Mouse (Mus musculus) intestine, postnatal 0 days (tissue): ENCODE measurements at regions not wholly inside any gene's neighbourhood (a gene's known extent, or its start where the extent isn't known, plus 50 kb on each side); places are given as distances from the start of the nearest gene placed in this dataset.

Experiments used
- ATAC-seq: fragments of 200-750 bp; cut with Nextera tagmentation; 2 replicates; pipeline ENCODE4 v1.8.0; 2017; ENCODE audit warnings: mild to moderate bottlenecking, moderate TSS enrichment, moderate library complexity
- H3K27ac ChIP-seq: fragments of 300-500 bp; sonication (generic); 2 replicates; pipeline ENCODE4 v1.5.1; 2014; ENCODE audit warnings: mild to moderate bottlenecking, low read depth, low read length, moderate library complexity
- H3K27me3 ChIP-seq: fragments of 300-500 bp; sonication (generic); replicated peaks from 2 replicates; pipeline ENCODE4 v1.6.1; 2014; ENCODE audit warnings: low read length, mixed read lengths; ENCODE audit not compliant: control insufficient read depth, insufficient read depth
- H3K36me3 ChIP-seq: fragments of 300-500 bp; sonication (generic); 2 replicates; pipeline ENCODE4 v1.6.1; 2014; ENCODE audit warnings: mild to moderate bottlenecking, moderate library complexity; ENCODE audit not compliant: control insufficient read depth, insufficient read depth
- H3K4me1 ChIP-seq: fragments of 300-500 bp; sonication (generic); replicated peaks from 2 replicates; pipeline ENCODE4 v1.6.1; 2014; ENCODE audit warnings: antibody characterized with exemption, low read length, mixed read lengths; ENCODE audit not compliant: control insufficient read depth, insufficient read depth
- H3K4me2 ChIP-seq: fragments of 300-500 bp; sonication (generic); replicated peaks from 2 replicates; pipeline ENCODE4 v1.6.1; 2014; ENCODE audit warnings: low read depth, mild to moderate bottlenecking, moderate library complexity
- H3K4me3 ChIP-seq: fragments of 300-500 bp; sonication (generic); 2 replicates; pipeline ENCODE4 v1.5.1; 2014; ENCODE audit warnings: low read depth, low read length
- H3K9ac ChIP-seq: fragments of 300-500 bp; sonication (generic); 2 replicates; pipeline ENCODE4 v1.6.1; 2014; ENCODE audit warnings: mild to moderate bottlenecking, low read depth, low read length
- H3K9me3 ChIP-seq: fragments of 300-500 bp; sonication (generic); 2 replicates; pipeline ENCODE4 v1.6.1; 2016; ENCODE audit warnings: mixed run types; ENCODE audit not compliant: control insufficient read depth
- CTCF ChIP-seq: sonication (generic); IDR thresholded peaks from 2 replicates; pipeline ENCODE4 v1.5.1; 2016; ENCODE audit warnings: low read depth, mild to moderate bottlenecking, control low read depth, antibody characterized with exemption, moderate library complexity
- WGBS: fragments of 180-500 bp; shearing (Covaris S2); extraction: QIAGEN DNeasy Blood & Tissue Kit; methylation state at CpG from one replicate; pipeline ENCODE4 v1.1.7; 2014; 5-methylcytosine and 5-hydroxymethylcytosine counted together

DNA sequence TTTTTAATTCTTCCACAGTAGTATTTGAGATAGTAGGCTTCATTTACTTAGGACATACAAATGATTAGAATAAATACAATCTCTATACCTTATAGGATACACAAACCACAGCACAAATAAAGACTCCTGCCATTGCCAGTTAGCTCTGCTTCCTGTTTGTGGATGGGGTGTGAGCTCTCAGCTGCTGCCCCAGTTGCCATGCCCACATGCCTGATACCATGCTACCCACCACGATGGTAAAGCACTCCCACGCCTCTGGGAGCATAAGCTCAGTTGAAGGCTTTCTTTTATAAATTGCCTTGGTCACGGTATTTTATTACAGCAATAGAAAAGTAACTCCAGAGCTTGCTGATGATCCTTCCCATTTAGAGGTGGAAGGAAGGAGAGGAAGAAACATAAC is 765.8 kb upstream of the Tmem132c start:
- TF ChIP-seq CTCF: no peak
- Histone ChIP-seq H3K27ac (no peak overlapping the region), H3K4me3 (no peak overlapping the region), H3K27me3 (no peaks in the 10 kb centered on the region), H3K36me3 (no peaks in the 10 kb centered on the region), H3K9ac (no peak overlapping the region), H3K9me3 (no peaks in the 10 kb centered on the region), H3K4me1 (no peaks in the 10 kb centered on the region), H3K4me2 (no peak overlapping the region)
- 68% methylated on average over 3 of the region's 3 CpGs for WGBS
- ATAC-seq: no peak

DNA sequence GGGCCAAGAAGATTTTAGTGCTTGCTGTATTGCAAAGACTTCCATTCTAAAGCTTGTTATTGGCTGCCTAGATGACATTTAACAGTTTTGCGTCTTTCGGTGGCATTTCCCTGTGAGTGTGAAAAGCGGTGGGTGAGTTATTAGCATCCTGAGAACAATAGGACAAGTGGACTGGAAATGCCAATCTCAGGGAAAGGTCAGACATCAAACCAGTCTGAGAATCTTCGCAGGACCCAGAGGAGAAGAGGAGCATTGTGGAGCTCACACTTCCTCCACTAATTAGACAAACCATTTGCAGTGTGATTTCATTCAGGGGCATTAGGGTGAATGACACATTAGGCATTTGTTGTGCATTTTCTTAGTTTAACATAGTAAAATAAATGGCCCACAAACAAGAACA is 719.5 kb upstream of the Tmem132c start:
- Histone ChIP-seq H3K4me2 (no peak overlapping the region), H3K36me3 (no peaks in the 10 kb centered on the region), H3K4me1 (no peaks in the 10 kb centered on the region), H3K9ac (no peak overlapping the region), H3K27me3 (no peaks in the 10 kb centered on the region), H3K9me3 (no peaks in the 10 kb centered on the region), H3K27ac (no peak overlapping the region), H3K4me3 (no peak overlapping the region)
- no peak for TF ChIP-seq CTCF
- WGBS: 84% methylated on average over 4 of the region's 4 CpGs
- ATAC-seq: no peak

GRCm38 (mm10) chr5:126525863-126526262 is 715.7 kb upstream of the Tmem132c start:
- Histone ChIP-seq H3K9ac (no peak overlapping the region), H3K9me3 (no peaks in the 10 kb centered on the region), H3K27ac (no peak overlapping the region), H3K36me3 (no peaks in the 10 kb centered on the region), H3K4me1 (no peaks in the 10 kb centered on the region), H3K27me3 (no peaks in the 10 kb centered on the region), H3K4me3 (no peak overlapping the region), H3K4me2 (no peak overlapping the region)
- WGBS: 75% methylated on average over 4 of the region's 4 CpGs
- TF ChIP-seq CTCF: no peak
- ATAC-seq: no peak

GRCm38 (mm10) chr5:126530806-126531527 is 710.6 kb upstream of the Tmem132c start:
- no peak for TF ChIP-seq CTCF
- WGBS: 18% methylated on average over 5 of the region's 5 CpGs
- ATAC-seq: no peak

GRCm38 (mm10) chr5:126531528-126531894 is 710.1 kb upstream of the Tmem132c start:
- no peak overlapping the region for H3K9ac ChIP-seq
- H3K4me3 ChIP-seq: no peak overlapping the region
- no peak overlapping the region for H3K4me2 ChIP-seq
- H3K27me3 ChIP-seq: no peaks in the 10 kb centered on the region
- H3K27ac ChIP-seq: no peak overlapping the region
- no peaks in the 10 kb centered on the region for H3K4me1 ChIP-seq
- TF ChIP-seq CTCF: no peak
- WGBS: 83% methylated on average over 5 of the region's 5 CpGs
- no peaks in the 10 kb centered on the region for H3K9me3 ChIP-seq
- ATAC-seq: no peak
- no peaks in the 10 kb centered on the region for H3K36me3 ChIP-seq

More at GRCm38 (mm10) chr5:126530806-126531527, 710.6 kb upstream of the Tmem132c start:
- Histone ChIP-seq H3K4me1 (no peaks in the 10 kb centered on the region), H3K4me2 (no peak overlapping the region), H3K36me3 (no peaks in the 10 kb centered on the region), H3K4me3 (no peak overlapping the region), H3K9me3 (no peaks in the 10 kb centered on the region), H3K27ac (no peak overlapping the region), H3K9ac (no peak overlapping the region), H3K27me3 (no peaks in the 10 kb centered on the region)

- Histone ChIP-seq H3K9ac (no peak overlapping the region), H3K27me3 (no peaks in the 10 kb centered on the region), H3K9me3 (no peaks in the 10 kb centered on the region), H3K4me1 (no peaks in the 10 kb centered on the region), H3K4me3 (no peak overlapping the region), H3K27ac (no peak overlapping the region), H3K4me2 (no peak overlapping the region), H3K36me3 (no peaks in the 10 kb centered on the region)
- 84% methylated on average over 1 of the region's 1 CpGs for WGBS
- no peak for ATAC-seq
- no peak for TF ChIP-seq CTCF
Measured at GRCm38 (mm10) chr5:126531975-126532374, 709.6 kb upstream of the Tmem132c start.
